Mouse (Mus musculus) kidney, postnatal 25 days (tissue): Measurements from ENCODE around the gene Zdhhc7.

Experiments used
- DNase-seq, 2 experiments: peaks; one replicate each; pipeline ENCODE4 v3.0.0; 2021; ENCODE audit warnings: mixed read lengths in 2 of 2

Zdhhc7 gene

DNA sequence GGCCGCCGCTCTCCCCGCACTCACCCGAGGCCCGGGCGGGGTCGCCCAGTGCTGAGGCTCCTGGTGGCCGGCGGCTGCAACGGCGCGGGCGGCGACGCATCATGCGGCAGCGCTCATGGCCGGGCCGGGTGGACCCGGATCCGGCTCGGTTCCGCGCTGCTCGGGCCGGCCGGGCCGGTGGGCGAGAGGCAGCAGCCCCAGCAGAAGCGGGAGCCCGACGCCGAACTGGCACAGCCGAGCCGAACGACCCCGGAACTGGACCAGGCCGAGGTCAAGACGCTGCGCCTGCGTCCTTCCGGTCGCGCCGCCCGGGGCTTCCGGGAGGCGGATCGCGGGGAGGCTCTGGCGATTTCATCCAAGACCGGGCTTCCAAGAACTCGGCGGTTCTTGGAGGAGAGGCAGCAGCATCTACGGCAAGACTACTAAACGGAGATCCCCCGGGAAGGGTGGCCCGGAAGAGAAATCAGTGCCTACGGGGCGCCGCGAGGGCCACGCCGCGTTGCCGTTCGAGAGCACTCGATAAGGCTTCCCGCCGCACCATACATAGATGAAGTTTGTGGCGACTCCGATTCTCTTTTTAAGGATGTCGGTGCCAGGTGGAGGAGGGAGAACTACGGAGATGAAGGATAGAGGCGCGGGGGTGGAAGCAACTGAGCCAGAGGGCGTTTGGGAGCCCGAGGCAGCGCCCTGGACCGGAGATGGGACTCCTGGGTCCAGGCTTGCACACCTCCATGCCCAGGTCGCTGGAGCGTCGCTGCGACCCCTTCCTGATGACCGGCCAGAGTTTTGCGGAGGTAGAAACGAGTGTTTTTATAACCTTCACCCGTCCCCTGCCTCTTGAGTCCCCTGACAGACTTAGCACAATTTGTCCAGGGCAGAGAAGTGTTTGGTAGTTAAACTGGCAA lies at the start of gene Zdhhc7:
Gene Zdhhc7 (minus strand): TSS at position 415 of the 905 bp plus-strand sequence.
- DNase-seq: peak; percentile 82 to 92

- DNase-seq: no peak
Observed at GRCm38 (mm10) chr8:120150028-120150427, 48.7 kb upstream of the Zdhhc7 start.

DNA sequence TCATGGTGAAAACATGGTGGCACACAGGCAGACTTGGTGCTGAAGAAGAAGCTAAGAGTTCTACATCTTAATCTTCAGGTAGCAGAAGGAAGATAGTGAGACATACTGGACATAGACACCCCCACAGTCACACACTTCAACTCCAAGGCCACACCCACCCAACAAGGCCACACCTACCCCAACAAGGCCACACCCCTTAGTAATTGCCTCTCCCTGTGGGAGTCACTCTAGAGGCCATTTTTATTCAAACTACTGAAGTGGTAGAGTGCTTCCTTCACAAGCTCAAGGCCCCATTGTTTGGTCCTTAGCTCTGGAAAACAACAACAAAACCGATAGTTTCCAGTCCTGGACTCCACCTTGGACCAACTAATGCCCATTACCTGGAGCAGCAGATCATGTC lies 44.8 kb upstream of the Zdhhc7 start:
- no peak for DNase-seq

GRCm38 (mm10) chr8:120144652-120145301 lies 43.5 kb upstream of the Zdhhc7 start:
- no peak for DNase-seq

GRCm38 (mm10) chr8:120143911-120144651 lies 42.8 kb upstream of the Zdhhc7 start:
- no peak for DNase-seq

DNA sequence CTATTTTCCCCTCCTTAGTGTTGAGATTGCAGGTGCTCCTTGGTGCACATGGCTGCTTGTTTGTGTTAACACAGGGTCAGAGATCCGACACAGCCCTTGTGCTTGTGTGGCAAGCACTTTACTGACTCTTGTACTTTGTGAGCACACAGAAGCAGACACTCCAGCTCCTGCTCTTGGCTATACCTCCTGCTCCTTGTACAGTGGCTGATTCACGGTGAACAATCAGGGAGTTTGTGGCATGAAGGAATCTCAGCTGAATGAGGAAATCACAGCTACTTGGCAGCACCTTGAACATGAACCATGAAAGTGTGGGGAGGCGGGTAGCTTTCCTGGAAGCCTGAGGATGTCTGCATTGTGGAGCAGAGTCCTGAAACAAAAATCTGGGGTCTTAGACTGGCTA lies 39.5 kb upstream of the Zdhhc7 start:
- DNase-seq: no peak

DNA sequence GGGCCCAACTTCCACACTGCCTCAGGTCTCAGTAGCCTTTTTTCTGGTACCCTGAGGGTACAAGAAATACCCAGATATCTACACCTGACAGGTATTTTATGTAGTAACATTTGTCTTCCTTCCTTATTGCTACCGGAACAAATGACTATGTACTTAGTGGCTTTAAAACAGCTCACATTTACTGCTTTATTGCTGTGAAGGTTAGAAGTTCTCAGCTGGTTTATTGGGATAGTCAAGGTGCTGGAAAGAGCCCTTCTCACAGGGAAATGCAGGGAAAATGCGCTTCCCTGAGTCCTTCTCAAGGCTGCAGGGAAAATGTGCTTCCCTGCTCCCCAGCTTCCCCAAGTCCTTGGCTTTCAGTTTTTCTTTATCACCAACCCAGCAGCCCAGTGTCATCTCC lies 37.7 kb upstream of the Zdhhc7 start:
- DNase-seq: no peak

DNA sequence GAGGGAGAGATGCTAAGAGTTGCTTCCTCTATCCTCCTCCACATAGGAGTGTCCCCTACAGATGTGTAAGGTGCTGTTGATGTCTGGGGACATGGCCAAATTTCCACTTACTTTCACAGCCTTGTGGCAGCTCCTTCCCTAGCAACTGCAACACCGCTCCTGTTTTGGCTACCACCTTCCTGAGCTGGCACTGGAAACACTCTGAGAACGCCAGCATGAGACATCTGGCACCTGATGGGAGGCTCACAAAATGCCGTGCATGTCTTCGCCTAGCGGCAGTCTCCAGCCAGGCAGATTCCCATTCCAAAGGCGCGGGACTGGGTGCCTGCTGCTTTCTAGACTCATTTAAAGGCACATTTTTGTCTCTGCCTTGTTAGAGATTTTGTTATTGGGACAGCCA lies 35.3 kb upstream of the Zdhhc7 start:
- peak in 1 of 2 experiments; percentile 26 for DNase-seq

- DNase-seq: no peak
Observed at GRCm38 (mm10) chr8:120135687-120136086, 34.4 kb upstream of the Zdhhc7 start.

DNA sequence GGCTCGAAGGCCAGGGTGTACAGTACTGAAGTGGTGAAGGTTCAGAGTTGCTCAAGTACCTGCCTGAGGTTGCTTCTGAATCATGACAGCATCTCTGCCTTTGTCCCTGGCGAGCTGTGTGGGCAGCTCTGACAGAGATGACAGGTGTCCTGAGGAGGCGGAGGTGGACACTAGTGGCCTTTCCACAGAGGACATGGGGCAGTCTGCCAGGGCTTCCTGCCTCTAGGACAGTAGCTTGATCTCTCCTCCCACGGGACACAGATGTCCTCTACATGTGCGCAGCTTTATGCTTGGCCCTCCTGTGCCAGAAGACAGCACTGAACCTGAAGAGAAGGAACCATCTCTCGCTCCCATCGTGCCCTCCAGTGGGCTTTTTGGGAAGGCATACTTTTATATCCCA lies 31.9 kb upstream of the Zdhhc7 start:
- peak; percentile 84 to 88 for DNase-seq

DNA sequence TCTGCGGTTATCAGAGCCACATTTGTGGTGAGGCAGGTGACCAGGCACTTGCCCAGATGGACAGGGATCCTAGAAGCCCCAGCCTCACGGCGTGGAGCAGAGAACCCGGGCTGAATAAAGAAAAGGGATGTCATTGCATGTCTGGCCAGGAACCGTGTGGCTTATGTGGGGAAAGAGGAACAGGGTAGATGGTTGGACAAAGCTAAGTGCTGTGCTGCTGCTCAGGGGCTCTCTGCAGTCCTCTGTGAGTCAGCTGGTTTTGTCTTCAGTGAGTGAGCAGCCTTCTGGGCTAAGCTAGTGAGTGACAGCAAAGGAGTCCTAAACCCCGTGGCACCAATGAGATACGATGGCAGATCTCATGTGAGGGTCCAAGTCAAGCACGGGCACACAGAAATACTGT lies 29.9 kb upstream of the Zdhhc7 start:
- no peak for DNase-seq

- DNase-seq: peak in 1 of 2 experiments; percentile 24
Observed at GRCm38 (mm10) chr8:120129547-120129946, 28.3 kb upstream of the Zdhhc7 start.

GRCm38 (mm10) chr8:120126357-120127161 lies 25.3 kb upstream of the Zdhhc7 start:
- DNase-seq: peak; percentile 28 to 76

DNA sequence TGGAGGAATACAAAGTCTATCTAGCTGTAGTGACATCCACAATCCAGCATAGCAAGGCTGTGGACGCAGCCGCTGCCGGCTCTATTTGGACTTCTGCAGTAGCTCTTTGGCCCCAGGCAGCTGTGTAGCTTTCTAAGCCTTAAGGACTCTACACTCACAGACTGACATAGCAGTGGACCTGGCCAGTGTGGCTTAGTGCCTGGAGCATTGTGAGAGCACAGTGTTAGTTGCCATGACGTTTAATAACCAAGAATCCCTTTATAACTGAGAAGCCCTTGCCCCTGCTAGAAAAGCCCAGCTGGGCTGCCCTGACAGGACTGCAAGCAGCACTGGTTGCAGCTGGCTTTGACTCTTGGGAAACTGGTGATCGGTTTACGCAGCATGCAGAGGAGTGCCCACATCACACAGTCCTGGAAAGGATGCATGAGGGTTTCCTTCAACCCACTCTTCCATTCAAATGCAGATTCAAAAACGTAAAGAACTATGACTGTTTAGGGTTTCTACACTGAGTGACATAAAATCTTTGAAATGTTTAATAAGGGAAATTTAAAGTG lies 23.6 kb upstream of the Zdhhc7 start:
- DNase-seq: no peak

DNA sequence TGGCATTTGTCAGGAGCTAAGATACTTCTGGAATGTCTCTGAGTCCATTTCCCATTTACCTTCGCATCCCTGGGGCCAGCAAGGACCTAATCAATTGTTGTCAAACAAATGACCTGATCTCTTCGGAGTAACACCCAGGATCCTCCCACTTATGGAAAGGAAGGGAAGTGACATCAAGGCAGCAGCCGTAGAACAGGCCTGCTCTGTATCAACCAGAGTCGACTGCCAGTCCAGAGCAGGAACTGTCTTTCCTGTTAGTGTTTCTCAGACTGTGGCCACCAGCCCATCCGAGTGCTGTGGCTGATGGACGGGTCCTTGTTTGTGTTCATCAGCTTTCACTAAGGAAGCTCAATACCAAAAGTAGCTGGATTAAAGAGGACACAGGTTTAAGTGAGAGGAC lies 23.0 kb upstream of the Zdhhc7 start:
- peak; percentile 21 to 56 for DNase-seq

DNA sequence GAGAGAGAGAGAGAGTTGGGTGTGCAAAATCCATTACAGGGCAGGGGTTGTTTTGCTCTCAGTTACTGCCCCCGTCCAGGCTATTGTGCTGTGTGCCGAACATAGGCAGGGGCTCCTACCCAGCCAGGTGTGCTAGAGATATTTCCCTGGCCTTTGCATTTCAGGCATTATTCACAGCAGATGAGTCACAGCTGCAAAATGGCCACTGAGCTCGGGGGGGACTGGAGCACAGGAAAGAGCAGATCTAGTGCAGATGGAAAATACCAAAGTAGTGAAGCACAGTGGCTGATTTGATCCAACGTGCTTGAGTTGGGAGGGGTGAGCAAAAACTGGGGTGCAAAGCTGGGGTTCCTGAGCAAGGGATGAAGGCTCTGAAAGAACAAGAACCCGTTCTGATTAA lies 19.7 kb upstream of the Zdhhc7 start:
- no peak for DNase-seq

DNA sequence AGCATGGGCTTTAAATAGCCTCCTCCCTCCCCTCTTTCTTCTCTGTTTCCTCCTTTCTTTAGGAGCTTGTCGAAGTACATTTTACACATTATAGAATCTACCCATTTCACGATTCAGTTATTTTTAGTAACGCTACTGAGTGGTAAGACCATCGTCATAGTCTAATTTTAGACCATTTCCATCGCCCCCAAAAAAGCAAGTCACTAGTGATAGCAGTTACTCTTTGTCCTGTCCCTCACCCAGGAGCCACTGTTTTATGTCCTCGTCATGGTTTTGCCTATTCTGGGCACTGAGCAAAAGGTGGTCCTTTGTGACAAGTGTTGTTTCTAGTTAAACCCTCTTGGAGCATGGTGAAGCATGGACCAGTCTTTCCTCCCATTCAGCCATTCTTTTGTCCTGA lies 18.6 kb upstream of the Zdhhc7 start:
- no peak for DNase-seq

DNA sequence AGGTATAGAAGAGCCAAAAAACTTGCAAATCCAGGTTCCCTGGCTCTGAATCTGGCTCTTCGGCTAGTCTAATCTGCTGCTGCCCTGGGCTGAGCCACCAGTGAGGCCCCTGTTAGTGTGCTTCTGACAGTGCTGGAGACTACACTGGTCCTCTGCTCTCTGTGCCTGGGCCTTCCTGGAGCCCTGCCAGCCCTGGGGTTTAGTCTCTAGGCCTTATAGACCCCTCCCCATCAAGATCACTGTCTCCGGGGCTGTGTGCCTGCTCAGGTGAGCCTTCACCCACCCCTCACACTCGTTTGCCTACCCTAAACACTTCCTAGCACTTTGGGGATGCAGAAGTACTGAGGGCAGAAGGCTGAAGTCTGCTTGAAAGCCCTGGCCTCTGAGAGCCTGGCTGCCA lies 18.1 kb upstream of the Zdhhc7 start:
- no peak for DNase-seq

GRCm38 (mm10) chr8:120118847-120119246 lies 17.6 kb upstream of the Zdhhc7 start:
- DNase-seq: no peak

GRCm38 (mm10) chr8:120118162-120118561 lies 16.9 kb upstream of the Zdhhc7 start:
- DNase-seq: peak; percentile 63 to 74

GRCm38 (mm10) chr8:120116600-120116999 lies 15.3 kb upstream of the Zdhhc7 start:
- no peak for DNase-seq

DNA sequence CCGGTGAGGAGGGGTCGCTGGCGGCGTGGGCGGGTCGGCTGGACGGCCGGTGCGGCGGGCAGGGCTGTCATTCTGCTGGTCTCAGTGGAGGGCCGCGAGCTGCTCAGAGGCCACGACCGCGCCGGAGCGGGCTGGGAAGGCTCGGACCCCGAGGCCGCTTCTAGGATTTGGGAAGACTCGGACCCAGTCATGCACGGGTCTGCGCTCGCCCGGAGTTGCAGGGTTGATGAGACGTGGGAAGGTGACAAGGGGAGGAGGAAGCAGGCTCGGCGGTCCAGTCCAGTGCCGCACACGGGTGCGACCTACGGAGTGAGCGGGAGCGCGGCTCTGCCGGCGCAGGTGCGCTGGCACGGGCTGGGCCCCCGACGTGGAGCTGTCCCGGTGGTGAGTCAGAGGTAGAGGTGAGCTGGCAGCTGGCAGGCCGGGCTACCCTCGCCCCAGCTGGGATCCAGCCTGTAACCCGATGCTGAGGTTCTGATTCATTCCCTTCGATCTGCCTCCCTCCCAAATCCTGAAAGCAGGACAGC lies 13.1 kb upstream of the Zdhhc7 start:
- DNase-seq: peak in 1 of 2 experiments; percentile 69
